In the genomic region with DNA sequence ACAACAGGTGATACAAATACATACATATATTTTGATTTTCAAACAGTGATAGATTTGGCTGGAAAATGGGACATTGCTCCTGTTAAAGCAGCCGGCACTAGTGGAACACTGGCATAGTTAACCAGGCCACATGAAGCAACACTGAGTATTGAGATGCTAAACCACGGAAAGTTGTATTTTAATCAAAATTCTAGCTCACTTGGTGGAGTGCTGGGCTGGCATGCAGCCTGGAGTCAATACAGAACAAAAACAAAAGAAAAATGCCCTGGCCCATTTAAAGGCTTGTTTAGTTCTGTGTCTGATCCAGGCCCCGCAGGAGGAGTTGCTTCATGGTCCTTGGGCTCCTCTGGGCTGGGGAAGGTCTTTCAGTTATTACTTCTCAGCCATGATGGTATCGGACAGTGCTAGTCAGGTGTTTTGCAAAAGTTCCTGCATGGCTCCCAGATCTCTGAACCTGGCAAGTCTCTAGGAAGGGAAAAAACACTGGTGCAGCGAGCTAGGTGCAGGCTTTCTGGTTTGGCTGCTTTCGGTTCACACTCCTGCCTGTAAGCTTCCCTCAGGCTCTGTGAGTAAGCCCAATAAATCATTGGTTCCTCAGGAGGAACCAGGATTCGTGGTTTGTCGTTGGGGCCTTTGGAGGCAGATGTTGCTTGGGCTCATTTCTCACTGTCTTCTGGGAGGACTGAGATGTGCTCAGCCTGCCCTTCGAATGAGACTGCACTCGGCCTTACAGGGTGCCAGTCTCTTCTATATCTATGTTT, we compare ENCODE assay signal across 25 mouse cellular contexts. TPM values are rescaled to one million over a fixed set of nuclear protein-coding genes. Genes with fewer than 3 reads are reported as not detected.
DNase-seq lines count a peak whose midpoint lies in the region; ATAC-seq and TF ChIP-seq lines count a peak whose summit lies in the region.
"Had no signal": no experiment of that assay in that cellular context is flagged by ENCODE, and none has a peak within 500 bp of the region (broad histone marks: within the 10 kb centered on the region; RNA-seq: fewer than 3 reads in every experiment).

No protein-coding gene starts in this region.

- TF ChIP-seq POLR2A in kidney, adult 2 months (IDR thresholded peaks at IDR 0.05; ENCODE audit: low read depth, low read length), result no peak
- no peak for TF ChIP-seq POLR2A in cortical plate, adult 2 months (IDR thresholded peaks at IDR 0.05; ENCODE audit: extremely low read depth, insufficient read depth, low read length)
- TF ChIP-seq POLR2A in myocyte (IDR thresholded peaks at IDR 0.05; ENCODE audit: insufficient read length, low read depth), result no peak

- H3K36me3 ChIP-seq in kidney, adult 2 months (ENCODE audit: control insufficient read depth, insufficient read depth, low read length), result no peaks in the 10 kb centered on the region
- no peaks in the 10 kb centered on the region for H3K36me3 ChIP-seq in kidney, embryonic 14.5 days (ENCODE audit: control insufficient read depth, insufficient read depth, low read length)
- H3K36me3 ChIP-seq in myocyte (ENCODE audit: control insufficient read depth, insufficient read depth), result no peaks in the 10 kb centered on the region
- H3K36me3 ChIP-seq: hindbrain, embryonic 13.5 days; midbrain, embryonic 10.5 days had no signal

- ATAC-seq in kidney, embryonic 14.5 days (ENCODE audit: low FRiP score, low TSS enrichment), result no peak
- ATAC-seq: forebrain, embryonic 16.5 days had no signal

- H3K9ac ChIP-seq in kidney, embryonic 14.5 days (ENCODE audit: low read depth, low read length), result no peak overlapping the region
- H3K9ac ChIP-seq: hindbrain, embryonic 13.5 days; lung, embryonic 14.5 days had no signal

- 50% methylated on average over 10 of the region's 10 CpGs for WGBS in kidney, adult 2 months
- WGBS in kidney, embryonic 14.5 days, result 58% methylated on average over 10 of the region's 10 CpGs

- no peak overlapping the region for H3K27ac ChIP-seq in kidney, adult 2 months (ENCODE audit: insufficient read depth, low read depth, low read length)
- H3K27ac ChIP-seq in kidney, embryonic 14.5 days (ENCODE audit: low read depth, low read length), result no peak overlapping the region
- H3K27ac ChIP-seq in cortical plate, adult 2 months (ENCODE audit: insufficient read depth, low read length), result peak overlapping the region; percentile 52; the same call in 1 of the 2 replicates
- H3K27ac ChIP-seq: gastrocnemius, adult 2 months; hindbrain, embryonic 13.5 days; midbrain, embryonic 10.5 days had no signal

- no peaks in the 10 kb centered on the region for H3K9me3 ChIP-seq in kidney, embryonic 14.5 days (ENCODE audit: control insufficient read depth, low read length)
- H3K9me3 ChIP-seq: hindbrain, embryonic 13.5 days; midbrain, embryonic 10.5 days had no signal

- no peaks in the 10 kb centered on the region for H3K79me2 ChIP-seq in myocyte (ENCODE audit: control insufficient read depth, insufficient read depth)

- no peaks in the 10 kb centered on the region for H3K27me3 ChIP-seq in kidney, adult 2 months (replicated peaks; ENCODE audit: control insufficient read depth, insufficient read depth, low read length)
- no peaks in the 10 kb centered on the region for H3K27me3 ChIP-seq in kidney, embryonic 14.5 days (ENCODE audit: control insufficient read depth, insufficient read depth, low read length)
- H3K27me3 ChIP-seq in myocyte (ENCODE audit: control insufficient read depth, insufficient read depth, insufficient read length), result peaks cover 45% of the 10 kb centered on the region

- no peak overlapping the region for H3ac ChIP-seq in myocyte (ENCODE audit: control insufficient read depth, insufficient read length)

- TF ChIP-seq CTCF in kidney, adult 2 months (conservative IDR thresholded peaks at IDR 0.05; ENCODE audit: insufficient read depth, insufficient read length, low read depth, low read length), result no peak
- TF ChIP-seq CTCF in cortical plate, adult 2 months (IDR thresholded peaks at IDR 0.05; ENCODE audit: extremely low read depth, insufficient read depth, low read length), result no peak

- H3K4me3 ChIP-seq in kidney, adult 2 months (ENCODE audit: insufficient read depth, low read depth, low read length), result no peak overlapping the region
- no peak overlapping the region for H3K4me3 ChIP-seq in kidney, embryonic 14.5 days (ENCODE audit: low read length)
- H3K4me3 ChIP-seq in cortical plate, adult 2 months (ENCODE audit: insufficient read depth, low read length), result no peak overlapping the region
- H3K4me3 ChIP-seq in myocyte, result no peak overlapping the region
- H3K4me3 ChIP-seq: erythroblast, embryonic 14.5 days; gastrocnemius, adult 2 months; hindbrain, embryonic 13.5 days; midbrain, embryonic 10.5 days had no signal

- H3K4me1 ChIP-seq in kidney, adult 2 months (ENCODE audit: control insufficient read depth, insufficient read depth, low read length), result peaks cover 6% of the 10 kb centered on the region; the same call in 1 of the 2 replicates
- no peaks in the 10 kb centered on the region for H3K4me1 ChIP-seq in kidney, embryonic 14.5 days (ENCODE audit: control insufficient read depth, insufficient read depth, low read length)
- H3K4me1 ChIP-seq in cortical plate, adult 2 months (ENCODE audit: control insufficient read depth, insufficient read depth, low read length), result peaks cover 4% of the 10 kb centered on the region; the same call in 1 of the 2 replicates
- H3K4me1 ChIP-seq: hindbrain, embryonic 13.5 days; midbrain, embryonic 10.5 days had no signal

- no peak overlapping the region for H3K4me2 ChIP-seq in kidney, embryonic 14.5 days (replicated peaks; ENCODE audit: low read depth, low read length)
- peak overlapping the region; percentile 28 for H3K4me2 ChIP-seq in myocyte (ENCODE audit: low read depth)
- H3K4me2 ChIP-seq: hindbrain, embryonic 13.5 days; liver, embryonic 11.5 days; lung, embryonic 14.5 days had no signal

- DNase-seq in kidney, adult 2 months, result peak; percentile 33
- DNase-seq in Muller cell, postnatal 12 days (ENCODE audit: inconsistent ontology term), result peak; percentile 46
- DNase-seq in right cerebral cortex, postnatal 25 days, result no peak
- DNase-seq in layer of hippocampus, postnatal 25 days (ENCODE audit: extremely low spot score in 1 of 2, low spot score in 1 of 2), result no peak
- DNase-seq: gastrocnemius, adult 2 months; heart, adult 18-20 months; kidney, adult 11 months; kidney, postnatal 14 days; layer of hippocampus, adult 9-11 months; lung, embryonic 14.5 days; lung, postnatal 4 days; right cerebral cortex, postnatal 14 days; thymus, adult 2 months had no signal

TF ChIP-seq in myocyte, 11 proteins besides CTCF, POLR2A, EP300 and RAD21:
- no peak for TF ChIP-seq POLR2AphosphoS2 (IDR thresholded peaks at IDR 0.05; ENCODE audit: insufficient read length, low read depth)
- TF ChIP-seq MYOD1 (IDR thresholded peaks at IDR 0.05; ENCODE audit: control insufficient read depth in 1 of 3, insufficient read length in 2 of 3, low read depth in 2 of 3), result no peak
- TF ChIP-seq USF1 (IDR thresholded peaks at IDR 0.05; ENCODE audit: low read depth), result no peak
- TF ChIP-seq MAX (IDR thresholded peaks at IDR 0.05; ENCODE audit: low read depth), result no peak
- TF ChIP-seq E2F4 (IDR thresholded peaks at IDR 0.05; ENCODE audit: insufficient read depth), result no peak
- no peak for TF ChIP-seq CEBPB (IDR thresholded peaks at IDR 0.05; ENCODE audit: insufficient read depth, poor library complexity, severe bottlenecking)
- no peak for TF ChIP-seq TCF12 (IDR thresholded peaks at IDR 0.05; ENCODE audit: insufficient read depth, poor library complexity, severe bottlenecking)
- TF ChIP-seq MYOG (IDR thresholded peaks at IDR 0.05; ENCODE audit: control insufficient read depth in 1 of 3, insufficient read depth in 1 of 3, insufficient read length in 2 of 3, low read depth in 2 of 3), result no peak
- TF ChIP-seq REST (IDR thresholded peaks at IDR 0.05; ENCODE audit: insufficient read depth, insufficient read length), result no peak
- no peak for TF ChIP-seq TCF3 (IDR thresholded peaks at IDR 0.05; ENCODE audit: insufficient read length, low read depth)
- no peak for TF ChIP-seq SRF (IDR thresholded peaks at IDR 0.05; ENCODE audit: control insufficient read depth, insufficient read length, low read depth)

RNA-seq across cellular contexts. Expression of gene Ptgds, which starts 9.9 kb away (rescaled TPM):
- polyA plus RNA-seq in kidney, adult 2 months (2012; rRNA removed), result 47.2 and 51.6 TPM in 2 replicates
- polyA plus RNA-seq in kidney, embryonic 14.5 days (2014; fragmentation: Nextera tagmentation; extraction: Ambion mirVana), result 1.1 and 1.5 TPM in 2 replicates
- polyA plus RNA-seq in cortical plate, adult 2 months (2012; rRNA removed), result 2,250 and 2,426 TPM in 2 replicates
- 9.8 TPM for polyA plus RNA-seq in myocyte (2012; fragmentation: generic; extraction: Trizol)
- 100 to 1,000 TPM; 329 to 404 TPM for total RNA-seq in layer of hippocampus, postnatal 25 days (2021)
- total RNA-seq: gastrocnemius, adult 2 months had no signal
- polyA plus RNA-seq: erythroblast, embryonic 14.5 days; liver, embryonic 11.5 days; midbrain, embryonic 10.5 days had no signal

RNA-seq across cellular contexts. Expression of gene Lcn12, which starts 14.0 kb away (rescaled TPM):
- polyA plus RNA-seq in kidney, adult 2 months (2012; rRNA removed), result 0.18 TPM in 1 of 2 replicates, not detected in the other
- polyA plus RNA-seq in kidney, embryonic 14.5 days (2014; fragmentation: Nextera tagmentation; extraction: Ambion mirVana), result not detected in 2 replicates
- not detected in 2 replicates for polyA plus RNA-seq in cortical plate, adult 2 months (2012; rRNA removed)
- not detected for polyA plus RNA-seq in myocyte (2012; fragmentation: generic; extraction: Trizol)
- total RNA-seq in layer of hippocampus, postnatal 25 days (2021), result not detected
- total RNA-seq: ES-E14; gastrocnemius, adult 2 months; heart, adult 18-20 months; left cerebral cortex, postnatal 14 days had no signal
- polyA plus RNA-seq: erythroblast, embryonic 14.5 days; forebrain, embryonic 16.5 days; heart, postnatal 0 days; hindbrain, embryonic 13.5 days; liver, embryonic 11.5 days; lung, embryonic 14.5 days; midbrain, embryonic 10.5 days; neural tube, embryonic 14.5 days; thymus, adult 2 months had no signal

RNA-seq across cellular contexts. Expression of gene Paxx, which starts 18.8 kb away (rescaled TPM):
- polyA plus RNA-seq in kidney, adult 2 months (2012; rRNA removed), result 49.0 and 53.2 TPM in 2 replicates
- 23.5 and 23.9 TPM in 2 replicates for polyA plus RNA-seq in kidney, embryonic 14.5 days (2014; fragmentation: Nextera tagmentation; extraction: Ambion mirVana)
- polyA plus RNA-seq in cortical plate, adult 2 months (2012; rRNA removed), result 137 TPM in 2 replicates
- polyA plus RNA-seq in myocyte (2012; fragmentation: generic; extraction: Trizol), result 64.3 TPM
- 10 to 100 TPM; 56.6 to 58.9 TPM for total RNA-seq in layer of hippocampus, postnatal 25 days (2021)

RNA-seq across cellular contexts. Expression of gene Fbxw5, which starts 20.8 kb away (rescaled TPM):
- 39.6 and 48.4 TPM in 2 replicates for polyA plus RNA-seq in kidney, adult 2 months (2012; rRNA removed)
- 58.1 and 87.6 TPM in 2 replicates for polyA plus RNA-seq in kidney, embryonic 14.5 days (2014; fragmentation: Nextera tagmentation; extraction: Ambion mirVana)
- polyA plus RNA-seq in cortical plate, adult 2 months (2012; rRNA removed), result 44.3 and 46.1 TPM in 2 replicates
- polyA plus RNA-seq in myocyte (2012; fragmentation: generic; extraction: Trizol), result 53.6 TPM
- 100 to 1,000 TPM; 114 to 131 TPM for total RNA-seq in layer of hippocampus, postnatal 25 days (2021)

RNA-seq across cellular contexts. Expression of gene C8g, which starts 21.8 kb away (rescaled TPM):
- polyA plus RNA-seq in kidney, adult 2 months (2012; rRNA removed), result 20.6 and 22.0 TPM in 2 replicates
- polyA plus RNA-seq in kidney, embryonic 14.5 days (2014; fragmentation: Nextera tagmentation; extraction: Ambion mirVana), result 7.9 and 9.8 TPM in 2 replicates
- polyA plus RNA-seq in cortical plate, adult 2 months (2012; rRNA removed), result 2.3 and 3.3 TPM in 2 replicates
- 0.74 TPM for polyA plus RNA-seq in myocyte (2012; fragmentation: generic; extraction: Trizol)
- 1 to 10 TPM in 1 of 2 experiments, under 1 TPM in 1; 0.87 to 1.1 TPM for total RNA-seq in layer of hippocampus, postnatal 25 days (2021)
- polyA plus RNA-seq: erythroblast, embryonic 14.5 days had no signal

Comparison
In these comparisons a context has a peak if more than half of its experiments do, and no peak if none do; other contexts are left out.
1. DNase-seq: peak in kidney, adult 2 months (single experiment) and Muller cell, postnatal 12 days (single experiment); none in right cerebral cortex, postnatal 25 days (single experiment) and layer of hippocampus, postnatal 25 days (0 of 2).
2. RNA of gene Ptgds, which starts 9.9 kb away (polyA plus RNA-seq): 2,250 to 2,426 TPM in cortical plate, adult 2 months; 47.2 to 51.6 TPM in kidney, adult 2 months, 9.8 TPM in myocyte (single experiment) and 1.1 to 1.5 TPM in kidney, embryonic 14.5 days; every median in the first group is over 10 times any median in the second.